Mouse (Mus musculus) CH12.LX (cell line): ENCODE data around the gene Focad. TPM values are rescaled to one million over a fixed set of nuclear protein-coding genes. Genes with fewer than 3 reads are reported as not detected.

ENCODE experiments used
- DNase-seq: peaks from one replicate; pipeline ENCODE4 v3.0.0-alpha.2; 2013; ENCODE audit errors: extremely low read depth
- H3K27ac ChIP-seq: 2 replicates; pipeline ENCODE4 v1.5.1; 2012; ENCODE audit warnings: low read depth, mild to moderate bottlenecking, control low read depth, moderate library complexity; ENCODE audit not compliant: insufficient read depth
- H3K27me3 ChIP-seq: replicated peaks from 2 replicates; pipeline ENCODE3; 2012; ENCODE audit warnings: inconsistent platforms
- H3K36me3 ChIP-seq, 2 experiments: replicated peaks in 1 of 2; 2 replicates each; pipeline versions ENCODE3 to v1.6.1; 2012; ENCODE audit warnings: inconsistent platforms in 1 of 2, low read length in 1 of 2, mild to moderate bottlenecking in 1 of 2, mixed read lengths in 1 of 2, moderate library complexity in 1 of 2; ENCODE audit not compliant: control insufficient read depth in 1 of 2, insufficient read depth in 1 of 2
- H3K4me1 ChIP-seq, 2 experiments: 2 replicates each; pipeline ENCODE4 v1.6.1; 2012; ENCODE audit warnings: inconsistent platforms in 1 of 2, moderate library complexity in 1 of 2; ENCODE audit not compliant: insufficient read depth in 2 of 2, control insufficient read depth in 1 of 2
- H3K4me2 ChIP-seq: 2 replicates; pipeline ENCODE4 v1.6.1; 2012; ENCODE audit warnings: low read depth, mild to moderate bottlenecking, control low read depth; ENCODE audit not compliant: poor library complexity, insufficient read depth, severe bottlenecking
- H3K4me3 ChIP-seq, 3 experiments: fragments of 150-350 bp in 1 of 3; sonication (generic) in 1 of 3; replicated peaks in 1 of 3; 2 replicates each; pipeline versions ENCODE3 to v1.5.1; 2011 to 2012; ENCODE audit warnings: low read depth in 2 of 3, low read length in 2 of 3, mild to moderate bottlenecking in 2 of 3, moderate library complexity in 2 of 3, control low read depth in 1 of 3, improper control_type of control experiment in 1 of 3, inconsistent platforms in 1 of 3, mixed read lengths in 1 of 3; ENCODE audit not compliant: poor library complexity in 1 of 3
- H3K79me2 ChIP-seq: replicated peaks from 2 replicates; pipeline ENCODE4 v1.6.1; 2012; ENCODE audit warnings: mild to moderate bottlenecking, moderate library complexity; ENCODE audit not compliant: control insufficient read depth, poor library complexity, insufficient read depth, severe bottlenecking; ENCODE audit errors: extremely low read depth
- H3K9ac ChIP-seq: 2 replicates; pipeline ENCODE4 v1.6.1; 2012; ENCODE audit warnings: low read depth, mild to moderate bottlenecking, control low read depth, moderate library complexity; ENCODE audit not compliant: insufficient read depth
- H3K9me3 ChIP-seq: replicated peaks from 2 replicates; pipeline ENCODE3; 2012; ENCODE audit warnings: low read length, inconsistent platforms, mixed read lengths
- E2F4 ChIP-seq: IDR thresholded peaks from 2 replicates; pipeline ENCODE4 v1.6.1; 2011; ENCODE audit warnings: low read depth, low read length, improper control_type of control experiment; ENCODE audit not compliant: insufficient replicate concordance
- ELF1 ChIP-seq: IDR thresholded peaks from 2 replicates; pipeline ENCODE4 v1.6.1; 2014; ENCODE audit warnings: low read depth, mild to moderate bottlenecking, inconsistent platforms, low read length, improper control_type of control experiment
- ETS1 ChIP-seq: conservative IDR thresholded peaks from 2 replicates; pipeline ENCODE4 v1.6.1; 2012; ENCODE audit warnings: low read depth, mild to moderate bottlenecking, inconsistent platforms, low read length, improper control_type of control experiment, moderate library complexity
- KAT2A ChIP-seq: IDR thresholded peaks from 2 replicates; pipeline ENCODE4 v1.6.1; 2012; ENCODE audit warnings: low read length, improper control_type of control experiment, inconsistent platforms; ENCODE audit not compliant: insufficient replicate concordance
- MEF2A ChIP-seq: IDR thresholded peaks from 2 replicates; pipeline ENCODE4 v1.6.1; 2014; ENCODE audit warnings: low read depth, mild to moderate bottlenecking, inconsistent platforms, low read length, improper control_type of control experiment, borderline replicate concordance
- MYC ChIP-seq: IDR thresholded peaks from 2 replicates; pipeline ENCODE4 v1.6.1; 2011; ENCODE audit warnings: low read depth, mild to moderate bottlenecking, improper control_type of control experiment, low read length
- NRF1 ChIP-seq: IDR thresholded peaks from 2 replicates; pipeline ENCODE4 v1.6.1; 2014; ENCODE audit warnings: low read depth, mild to moderate bottlenecking, inconsistent platforms, low read length, improper control_type of control experiment, moderate library complexity
- PAX5 ChIP-seq: IDR thresholded peaks from 2 replicates; pipeline ENCODE4 v1.6.1; 2012; ENCODE audit warnings: low read length, inconsistent platforms, mixed read lengths
- POLR2A ChIP-seq: IDR thresholded peaks from 2 replicates; pipeline ENCODE4 v1.6.1; 2011; ENCODE audit warnings: low read depth, mild to moderate bottlenecking, improper control_type of control experiment, low read length
- POLR2AphosphoS2 ChIP-seq: IDR thresholded peaks from 2 replicates; pipeline ENCODE4 v1.6.1; 2011; ENCODE audit warnings: low read depth, low read length, improper control_type of control experiment
- RAD21 ChIP-seq: IDR thresholded peaks from 2 replicates; pipeline ENCODE4 v1.6.1; 2011; ENCODE audit warnings: low read depth, mild to moderate bottlenecking, low read length, improper control_type of control experiment, moderate library complexity
- SIN3A ChIP-seq: IDR thresholded peaks from 2 replicates; pipeline ENCODE4 v1.6.1; 2012; ENCODE audit warnings: low read length, improper control_type of control experiment, inconsistent platforms
- SMC3 ChIP-seq: IDR thresholded peaks from 2 replicates; pipeline ENCODE4 v1.6.1; 2011; ENCODE audit warnings: low read depth, low read length, improper control_type of control experiment
- USF1 ChIP-seq: IDR thresholded peaks from 2 replicates; pipeline ENCODE4 v1.6.1; 2014; ENCODE audit warnings: low read depth, mild to moderate bottlenecking, inconsistent platforms, low read length, improper control_type of control experiment
- USF2 ChIP-seq: conservative IDR thresholded peaks from 2 replicates; pipeline ENCODE4 v1.6.1; 2011; ENCODE audit warnings: low read depth, low read length, improper control_type of control experiment
- ZC3H11A ChIP-seq: IDR thresholded peaks from 2 replicates; pipeline ENCODE4 v1.6.1; 2012; ENCODE audit warnings: low read depth, mild to moderate bottlenecking, inconsistent platforms, low read length, improper control_type of control experiment
- ZKSCAN1 ChIP-seq: IDR thresholded peaks from 2 replicates; pipeline ENCODE4 v1.6.1; 2012; ENCODE audit warnings: low read depth, inconsistent platforms, low read length, improper control_type of control experiment, borderline replicate concordance
- ZMIZ1 ChIP-seq: IDR thresholded peaks from 2 replicates; pipeline ENCODE4 v1.6.1; 2012; ENCODE audit warnings: low read depth, mild to moderate bottlenecking, inconsistent platforms, low read length, improper control_type of control experiment
- dilution Hi-C: fragments of 300-500 bp; cut with MboI; formaldehyde crosslinking; loops from 2 replicates; pipeline ENCODE4 v1.14.3; 2020; ENCODE audit warnings: low sequenced_read_pairs; ENCODE audit not compliant: extremely low pct_unique_long_range_greater_than_20kb, extremely low pct_ligation_motif_present
- in situ Hi-C: fragments of 300-500 bp; cut with MboI; formaldehyde crosslinking; loops from 3 replicates; pipeline ENCODE4 v1.14.3; 2019; ENCODE audit warnings: low sequenced_read_pairs, low pct_ligation_motif_present, low pct_unique_long_range_greater_than_20kb, mixed read lengths
- polyA plus RNA-seq: library from polyadenylated mRNA; unstranded; fragments of >175 nt; gene quantifications from 2 replicates; pipeline ENCODE4 v1.2.1, GENCODE M21; 2012; ENCODE audit warnings: low read depth; ENCODE audit not compliant: insufficient read length
- total RNA-seq, 2 experiments: library from RNA; depleted of rRNA; stranded (reverse); fragments of 300-350 nt in 1 of 2; fragments of >200 nt in 1 of 2; gene quantifications; 2 replicates each; pipeline ENCODE4 v1.2.3; 2012 to 2014

Focad gene
- total and polyA plus RNA-seq, 3 experiments: 17.3 to 18.9 (median 18.2) TPM

DNA sequence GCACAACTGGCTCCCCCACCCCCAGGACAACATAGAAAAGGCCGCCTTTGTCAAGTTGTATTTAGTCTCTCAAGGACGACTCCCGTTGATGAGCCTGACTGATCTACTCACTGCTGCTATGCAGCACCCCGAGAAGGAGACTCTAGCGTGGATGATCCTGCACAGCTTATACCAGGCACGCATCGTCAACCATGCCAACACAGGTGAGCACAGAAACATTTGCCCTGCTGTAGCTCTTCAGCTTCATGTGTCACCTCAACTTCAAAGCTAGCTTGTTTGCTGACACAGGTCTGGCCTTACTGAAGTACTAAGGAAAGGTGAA is 306.5 kb downstream of the Focad start:
- H3K4me2 ChIP-seq: no peak overlapping the region
- no peak for DNase-seq
- H3K9ac ChIP-seq: no peak overlapping the region
- no peaks in the 10 kb centered on the region for H3K27me3 ChIP-seq
- in situ Hi-C loops (no loop called here), dilution Hi-C loops (no loop called here)
- H3K27ac ChIP-seq: no peak overlapping the region
- H3K79me2 ChIP-seq: no peaks in the 10 kb centered on the region
- peaks cover 2 to 10% of the 10 kb centered on the region in 2 experiments for H3K36me3 ChIP-seq
- no peak overlapping the region for H3K4me3 ChIP-seq
- TF ChIP-seq USF2: no peak
- TF ChIP-seq ETS1: no peak
- no peak for TF ChIP-seq NRF1
- TF ChIP-seq SMC3: no peak
- no peak for TF ChIP-seq MEF2A
- TF ChIP-seq ZKSCAN1: no peak
- no peak for TF ChIP-seq RAD21
- no peak for TF ChIP-seq PAX5
- TF ChIP-seq POLR2A: no peak
- TF ChIP-seq USF1: no peak
- TF ChIP-seq ELF1: no peak
- TF ChIP-seq ZMIZ1: no peak
- no peak for TF ChIP-seq E2F4
- no peak for TF ChIP-seq POLR2AphosphoS2
- TF ChIP-seq SIN3A: no peak
- TF ChIP-seq ZC3H11A: no peak
- H3K4me1 ChIP-seq: peaks cover 0 to 9% of the 10 kb centered on the region in 2 experiments; a peak in 2 of 4 replicates
- H3K9me3 ChIP-seq: no peaks in the 10 kb centered on the region

DNA sequence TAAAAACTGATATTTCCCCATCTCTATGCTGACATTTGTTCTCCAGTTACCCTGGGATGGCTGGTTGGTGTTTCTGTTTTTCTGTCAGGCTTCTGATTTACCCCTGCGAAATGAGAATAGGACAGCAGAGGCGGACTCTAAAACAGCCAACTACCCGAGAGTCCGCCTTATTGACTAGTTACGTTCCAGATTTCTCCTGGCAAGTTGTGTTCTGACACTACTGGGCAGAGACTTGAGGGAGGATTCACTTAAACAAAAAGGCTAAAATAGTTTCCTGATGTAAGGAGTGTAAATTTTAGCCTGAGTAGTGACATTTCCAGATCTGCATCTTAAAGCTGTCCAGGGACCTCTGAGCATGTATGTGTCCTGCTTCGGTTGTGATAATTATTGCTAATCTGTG is 308.5 kb downstream of the Focad start:
- no peak for DNase-seq
- Histone ChIP-seq H3K9me3 (no peaks in the 10 kb centered on the region), H3K4me2 (no peak overlapping the region), H3K4me1 (peaks cover 0 to 7% of the 10 kb centered on the region in 2 experiments; a peak in 2 of 4 replicates), H3K36me3 (peaks cover 2 to 19% of the 10 kb centered on the region in 2 experiments), H3K79me2 (no peaks in the 10 kb centered on the region), H3K27ac (no peak overlapping the region), H3K27me3 (no peaks in the 10 kb centered on the region), H3K9ac (no peak overlapping the region), H3K4me3 (no peak overlapping the region)
- TF ChIP-seq POLR2A (no peak), MEF2A (no peak), MYC (no peak), PAX5 (no peak), KAT2A (no peak)
- dilution Hi-C loops (no loop called here), in situ Hi-C loops (no loop called here)
